Mouse (Mus musculus) heart, adult 2 months (tissue): ENCODE results near the gene Ofcc1. TPM values are rescaled to one million over a fixed set of nuclear protein-coding genes. Genes with fewer than 3 reads are reported as not detected.

Source experiments
- DNase-seq, 2 experiments: peaks; one replicate each; pipeline ENCODE4 v3.0.0; 2021
- H3K27ac ChIP-seq: fragments of 200-600 bp; 2 replicates; pipeline ENCODE4 v1.8.1; 2022
- H3K27me3 ChIP-seq: fragments of 200-500 bp; 2 replicates; pipeline ENCODE4 v1.6.1; 2012; ENCODE audit warnings: mild to moderate bottlenecking, low read length, inconsistent platforms, mixed read lengths; ENCODE audit not compliant: control insufficient read depth, insufficient read depth
- H3K36me3 ChIP-seq: fragments of 200-500 bp; 2 replicates; pipeline ENCODE4 v1.6.1; 2012; ENCODE audit warnings: low read length, inconsistent platforms; ENCODE audit not compliant: control insufficient read depth, insufficient read depth
- H3K4me1 ChIP-seq: fragments of 200-500 bp; 2 replicates; pipeline ENCODE4 v1.6.1; 2011; ENCODE audit warnings: low read length; ENCODE audit not compliant: control insufficient read depth, insufficient read depth
- H3K4me3 ChIP-seq: fragments of 200-600 bp; 2 replicates; pipeline ENCODE4 v1.8.1; 2022
- H3K79me2 ChIP-seq: fragments of 200-500 bp; replicated peaks from 2 replicates; pipeline ENCODE4 v1.6.1; 2012; ENCODE audit warnings: mild to moderate bottlenecking, inconsistent platforms, low read length, moderate library complexity, mixed read lengths; ENCODE audit not compliant: control insufficient read depth, insufficient read depth
- H3K9ac ChIP-seq: fragments of 200-500 bp; 2 replicates; pipeline ENCODE4 v1.6.1; 2012; ENCODE audit warnings: low read depth, mild to moderate bottlenecking, control low read depth, inconsistent platforms, low read length, mixed read lengths
- CTCF ChIP-seq: fragments of 200-600 bp; IDR thresholded peaks from 2 replicates; pipeline ENCODE4 v1.8.1; 2022; ENCODE audit warnings: antibody characterized with exemption, mild to moderate bottlenecking, moderate library complexity
- EP300 ChIP-seq: fragments of 200-500 bp; IDR thresholded peaks from 2 replicates; pipeline ENCODE4 v1.6.1; 2011; ENCODE audit warnings: low read depth, low read length, control low read depth; ENCODE audit not compliant: insufficient read depth
- POLR2A ChIP-seq: fragments of 200-500 bp; IDR thresholded peaks from 2 replicates; pipeline ENCODE4 v1.6.1; 2011; ENCODE audit warnings: mild to moderate bottlenecking, low read depth, low read length, control low read depth; ENCODE audit not compliant: insufficient read depth
- WGBS: fragments of 180-500 bp; shearing (Covaris S2); methylation state at CpG from one replicate; pipeline ENCODE4 v1.1.7; 2018; 5-methylcytosine and 5-hydroxymethylcytosine counted together
- intact Hi-C: fragments of 180-260 bp; cut with DNase I; formaldehyde crosslinking; loops from one replicate; pipeline ENCODE4 v1.15.1; 2025
- polyA plus RNA-seq: library from polyadenylated mRNA; depleted of rRNA; stranded (reverse); fragments of >200 nt; gene quantifications from 2 replicates; pipeline ENCODE4 v1.2.3, GENCODE M21; 2012
- total RNA-seq, 2 experiments: library from RNA; stranded (reverse); gene quantifications; 2 replicates each; pipeline ENCODE4 v1.2.3; 2021

Ofcc1 gene
- total and polyA plus RNA-seq, 3 experiments = 0.11 TPM; not detected in 2

DNA sequence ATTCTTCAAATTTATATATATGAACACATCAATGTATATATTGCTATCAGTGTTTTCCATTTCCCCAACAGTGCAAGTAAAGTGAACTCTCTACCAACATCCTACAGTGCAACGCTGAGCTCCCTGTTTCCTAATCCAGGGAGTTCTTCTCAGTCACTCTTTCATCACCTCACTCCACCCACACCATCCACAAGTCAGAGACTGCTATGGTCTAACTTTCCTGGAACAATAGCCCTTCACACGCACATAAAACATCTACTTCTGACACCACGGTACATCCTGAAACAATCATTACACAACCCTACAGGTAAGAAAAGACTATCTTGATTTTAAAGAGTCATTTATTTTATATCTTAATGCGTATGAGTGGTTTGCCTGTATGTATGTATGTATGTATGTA, 335.4 kb downstream of the Ofcc1 start:
- Histone ChIP-seq H3K4me1 (no peaks in the 10 kb centered on the region), H3K36me3 (no peaks in the 10 kb centered on the region), H3K27ac (no peak overlapping the region), H3K9ac (no peak overlapping the region), H3K4me3 (no peak overlapping the region), H3K27me3 (no peaks in the 10 kb centered on the region), H3K79me2 (no peaks in the 10 kb centered on the region)
- 91% methylated on average over 4 of the region's 4 CpGs for WGBS
- no peak for TF ChIP-seq EP300
- TF ChIP-seq CTCF = no peak
- TF ChIP-seq POLR2A = no peak
- DNase-seq = no peak
- intact Hi-C loops = no loop called here

DNA sequence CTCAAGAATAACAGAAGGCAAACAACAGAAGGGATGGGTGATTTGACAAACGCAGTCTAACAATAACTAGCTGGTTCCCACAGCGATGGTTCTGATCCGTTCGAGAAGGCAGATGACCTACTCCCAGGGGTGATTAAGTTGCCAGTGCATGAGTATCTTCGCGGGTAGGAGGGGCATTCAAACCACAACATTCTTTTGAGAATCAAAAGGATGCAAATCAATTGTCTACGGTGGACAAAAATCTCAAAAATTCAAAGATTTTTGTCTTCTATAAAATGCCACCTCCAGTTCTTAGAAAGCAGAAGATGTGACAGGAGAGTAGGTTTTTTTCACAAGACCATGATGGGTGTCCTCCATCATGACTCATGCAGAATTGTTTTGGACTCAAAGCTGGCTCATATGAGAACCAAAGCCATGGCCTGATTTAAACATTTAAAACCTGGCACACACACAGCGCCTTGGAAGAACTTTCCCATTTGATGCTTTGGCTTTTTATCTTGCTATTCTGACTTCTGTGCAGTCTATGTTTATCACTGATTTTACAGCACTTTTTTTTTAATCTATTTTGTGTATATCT, 338.0 kb downstream of the Ofcc1 start:
- H3K79me2 ChIP-seq = no peaks in the 10 kb centered on the region
- intact Hi-C loops = no loop called here
- no peak overlapping the region for H3K27ac ChIP-seq
- WGBS = 85% methylated on average over 8 of the region's 8 CpGs
- no peaks in the 10 kb centered on the region for H3K27me3 ChIP-seq
- no peak for DNase-seq
- no peaks in the 10 kb centered on the region for H3K4me1 ChIP-seq
- H3K4me3 ChIP-seq = no peak overlapping the region
- no peak for TF ChIP-seq EP300
- no peak for TF ChIP-seq CTCF
- no peak for TF ChIP-seq POLR2A
- H3K36me3 ChIP-seq = no peaks in the 10 kb centered on the region
- no peak overlapping the region for H3K9ac ChIP-seq

DNA sequence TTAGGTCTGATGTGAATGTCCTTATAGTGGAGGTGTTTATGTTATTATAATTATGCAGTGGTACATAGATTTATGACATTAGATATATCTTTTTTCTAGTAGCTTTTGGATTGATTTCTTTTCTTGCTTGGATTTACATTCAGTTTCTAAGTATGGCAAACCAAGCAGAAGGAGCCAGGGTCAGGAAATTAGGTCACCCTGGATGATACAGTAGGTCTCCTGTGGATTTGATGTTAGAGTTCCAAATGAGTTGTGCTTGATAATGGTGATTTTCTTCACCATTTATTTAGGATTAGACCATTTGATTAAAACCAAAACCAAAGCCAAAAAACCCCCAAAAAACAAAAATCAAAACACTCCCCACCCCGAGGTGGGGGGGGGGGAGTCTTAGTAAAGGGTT, 338.6 kb downstream of the Ofcc1 start:
- H3K4me1 ChIP-seq = no peaks in the 10 kb centered on the region
- no peak overlapping the region for H3K4me3 ChIP-seq
- H3K9ac ChIP-seq = no peak overlapping the region
- no peak for DNase-seq
- WGBS = 45% methylated on average over 1 of the region's 1 CpGs
- H3K79me2 ChIP-seq = no peaks in the 10 kb centered on the region
- H3K36me3 ChIP-seq = no peaks in the 10 kb centered on the region
- no peak overlapping the region for H3K27ac ChIP-seq
- intact Hi-C loops = no loop called here
- no peaks in the 10 kb centered on the region for H3K27me3 ChIP-seq
- TF ChIP-seq EP300 (no peak), POLR2A (no peak), CTCF (no peak)

DNA sequence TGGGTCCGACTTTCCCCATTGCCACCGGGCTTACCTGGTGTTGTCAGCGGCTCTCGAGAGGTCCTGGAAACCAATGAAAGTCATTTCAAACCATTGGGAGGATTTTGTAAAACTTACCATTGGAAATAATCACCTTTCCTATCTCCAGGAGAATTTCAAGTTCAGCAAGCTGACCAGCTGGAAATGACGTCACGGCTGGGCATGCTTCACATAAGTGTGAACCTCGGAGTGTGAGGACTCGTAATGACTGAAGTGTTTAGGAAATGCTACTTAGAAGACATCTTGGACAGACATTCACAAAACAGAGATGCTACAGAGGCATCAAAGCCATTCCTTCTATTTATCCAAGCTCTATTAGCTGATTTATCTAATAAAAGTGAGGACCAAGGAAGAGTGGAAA, 361.0 kb downstream of the Ofcc1 start:
- DNase-seq = no peak
- no peaks in the 10 kb centered on the region for H3K79me2 ChIP-seq
- no peak overlapping the region for H3K9ac ChIP-seq
- WGBS = 71% methylated on average over 8 of the region's 8 CpGs
- H3K36me3 ChIP-seq = no peaks in the 10 kb centered on the region
- no peak overlapping the region for H3K27ac ChIP-seq
- H3K27me3 ChIP-seq = no peaks in the 10 kb centered on the region
- TF ChIP-seq POLR2A (no peak), EP300 (no peak), CTCF (no peak)
- no peak overlapping the region for H3K4me3 ChIP-seq
- intact Hi-C loops = no loop called here
- no peaks in the 10 kb centered on the region for H3K4me1 ChIP-seq

DNA sequence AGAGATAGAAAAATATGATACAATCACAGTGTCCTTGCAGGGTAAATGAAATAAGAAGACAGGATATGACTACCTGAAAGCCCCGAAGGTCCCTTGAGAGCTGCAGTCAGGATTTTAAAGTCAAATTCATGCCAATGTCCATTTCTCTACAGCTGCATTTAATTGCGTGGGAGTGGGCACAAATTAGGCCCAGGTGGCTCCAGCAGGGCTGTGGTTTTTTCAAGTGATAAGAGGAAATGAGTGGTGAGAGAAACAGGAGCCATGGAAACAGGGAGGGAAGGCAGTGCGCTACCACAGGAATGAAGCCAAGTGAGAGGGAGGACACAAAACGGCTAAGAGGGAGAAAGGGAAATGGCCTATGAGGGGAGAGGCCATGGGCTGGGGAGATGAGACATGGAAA, 363.3 kb downstream of the Ofcc1 start:
- WGBS = 56% methylated on average over 4 of the region's 4 CpGs
- H3K27ac ChIP-seq = no peak overlapping the region
- intact Hi-C loops = no loop called here
- no peak overlapping the region for H3K4me3 ChIP-seq
- no peak overlapping the region for H3K9ac ChIP-seq
- H3K36me3 ChIP-seq = no peaks in the 10 kb centered on the region
- H3K4me1 ChIP-seq = no peaks in the 10 kb centered on the region
- DNase-seq = no peak
- no peaks in the 10 kb centered on the region for H3K27me3 ChIP-seq
- TF ChIP-seq POLR2A = no peak
- TF ChIP-seq CTCF = no peak
- TF ChIP-seq EP300 = no peak
- H3K79me2 ChIP-seq = no peaks in the 10 kb centered on the region

DNA sequence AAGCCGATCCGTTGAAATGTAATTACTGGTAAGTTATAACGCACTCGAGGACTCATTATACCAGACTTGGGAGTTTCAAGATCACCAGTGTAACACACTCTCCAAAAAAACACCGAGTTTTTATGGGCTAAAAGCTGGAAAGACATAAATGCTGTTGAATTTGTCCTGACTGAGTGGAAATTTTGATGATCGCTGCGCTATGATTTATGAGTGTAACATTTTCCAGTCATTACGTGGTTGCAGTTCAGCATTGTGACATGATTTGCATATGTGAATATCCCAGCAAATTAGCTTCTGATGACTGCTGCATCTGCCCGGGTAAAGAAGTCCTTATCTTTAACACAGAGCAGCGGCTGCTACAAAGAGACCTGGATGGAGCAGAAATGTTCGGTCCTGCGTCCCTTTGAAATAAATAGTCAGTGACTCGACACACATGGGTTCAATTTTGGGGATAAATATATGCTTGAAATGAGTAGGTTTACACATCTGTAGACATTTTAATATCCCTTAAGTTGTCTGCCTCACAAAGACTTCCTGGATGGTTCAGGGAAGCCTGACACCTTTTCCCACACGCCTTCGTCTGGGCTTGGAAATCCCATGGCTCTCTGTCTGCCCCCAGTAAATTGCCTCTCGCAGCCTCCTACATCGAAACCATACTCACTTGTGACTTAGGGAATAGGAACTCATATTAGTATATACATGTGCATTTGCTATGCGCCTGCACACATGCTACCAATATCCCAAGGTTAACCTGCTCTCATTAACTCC, 381.8 kb downstream of the Ofcc1 start:
- H3K4me3 ChIP-seq = no peak overlapping the region
- no peak for DNase-seq
- no peaks in the 10 kb centered on the region for H3K79me2 ChIP-seq
- WGBS = 81% methylated on average over 18 of the region's 18 CpGs
- H3K4me1 ChIP-seq = no peaks in the 10 kb centered on the region
- H3K27me3 ChIP-seq = no peaks in the 10 kb centered on the region
- intact Hi-C loops = no loop called here
- no peak overlapping the region for H3K27ac ChIP-seq
- H3K36me3 ChIP-seq = no peaks in the 10 kb centered on the region
- no peak for TF ChIP-seq POLR2A
- no peak for TF ChIP-seq CTCF
- no peak for TF ChIP-seq EP300
- H3K9ac ChIP-seq = no peak overlapping the region
